Mouse (Mus musculus) embryonic fibroblast, embryonic 13.5 days (primary cell): ENCODE results near the gene Asf1b.

Source experiments
- CTCF ChIP-seq: IDR thresholded peaks from 2 replicates; pipeline ENCODE4 v1.5.1; 2011; ENCODE audit warnings: mild to moderate bottlenecking, control low read depth, low read length, moderate library complexity, borderline replicate concordance; ENCODE audit not compliant: insufficient read depth
- POLR2A ChIP-seq: IDR thresholded peaks from 2 replicates; pipeline ENCODE4 v1.6.1; 2011; ENCODE audit warnings: low read depth, mild to moderate bottlenecking, control low read depth, low read length, moderate library complexity

DNA sequence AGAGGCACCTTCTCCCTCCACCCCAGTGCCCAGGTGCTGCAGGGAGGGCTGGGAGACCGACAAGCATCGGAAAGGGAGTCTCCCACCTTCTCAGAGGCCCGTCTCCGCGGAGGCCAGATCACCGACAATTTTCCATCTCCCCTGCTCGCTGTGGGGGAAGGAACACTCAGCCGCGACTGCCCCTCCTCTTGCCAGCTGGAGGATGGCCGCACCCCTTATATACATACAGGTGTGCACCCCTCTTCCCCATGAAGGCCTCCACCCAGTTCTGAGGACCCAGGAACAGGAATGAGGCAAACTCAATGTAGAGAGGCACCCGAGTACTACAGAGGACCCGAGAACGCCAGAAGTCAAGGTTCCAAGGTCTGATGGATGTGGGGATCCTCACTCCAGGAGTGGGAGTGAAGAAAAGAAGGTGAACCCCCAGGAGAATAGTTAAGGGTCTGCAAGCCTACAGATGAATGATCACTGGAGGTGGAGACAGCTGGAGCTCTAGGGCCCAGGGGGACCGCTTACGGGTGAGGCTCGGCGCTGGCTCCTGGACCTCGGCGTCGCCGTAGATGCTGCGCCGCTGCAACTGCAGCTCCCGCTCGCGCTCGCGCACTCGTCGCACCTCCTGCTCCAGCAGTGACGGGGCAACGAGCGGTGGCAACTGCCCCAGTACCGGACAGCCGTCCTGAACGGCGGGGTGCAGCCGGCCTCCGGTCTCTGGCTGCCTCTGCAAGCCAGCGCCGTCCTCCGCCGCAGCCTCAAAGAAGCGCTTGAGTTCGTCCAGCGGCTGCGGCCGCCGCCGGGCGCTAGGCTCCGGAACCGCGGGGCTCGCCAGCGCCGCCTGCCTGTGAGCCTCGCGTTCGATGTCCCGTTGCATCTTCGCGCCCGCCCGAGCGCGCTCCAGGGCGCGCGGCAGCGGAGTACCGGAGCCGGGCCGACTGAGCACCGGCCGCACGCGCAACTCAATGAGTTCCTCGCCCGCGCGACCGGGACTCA, 55.6 kb downstream of the Asf1b start:
- TF ChIP-seq POLR2A (no peak), CTCF (peak; percentile 55)
